Mouse (Mus musculus): ENCODE results near the gene Zfp422.
A peak's percentile ranks its signal among the peaks of the same experiment; 100 is the strongest.

The Zfp422 gene

DNA sequence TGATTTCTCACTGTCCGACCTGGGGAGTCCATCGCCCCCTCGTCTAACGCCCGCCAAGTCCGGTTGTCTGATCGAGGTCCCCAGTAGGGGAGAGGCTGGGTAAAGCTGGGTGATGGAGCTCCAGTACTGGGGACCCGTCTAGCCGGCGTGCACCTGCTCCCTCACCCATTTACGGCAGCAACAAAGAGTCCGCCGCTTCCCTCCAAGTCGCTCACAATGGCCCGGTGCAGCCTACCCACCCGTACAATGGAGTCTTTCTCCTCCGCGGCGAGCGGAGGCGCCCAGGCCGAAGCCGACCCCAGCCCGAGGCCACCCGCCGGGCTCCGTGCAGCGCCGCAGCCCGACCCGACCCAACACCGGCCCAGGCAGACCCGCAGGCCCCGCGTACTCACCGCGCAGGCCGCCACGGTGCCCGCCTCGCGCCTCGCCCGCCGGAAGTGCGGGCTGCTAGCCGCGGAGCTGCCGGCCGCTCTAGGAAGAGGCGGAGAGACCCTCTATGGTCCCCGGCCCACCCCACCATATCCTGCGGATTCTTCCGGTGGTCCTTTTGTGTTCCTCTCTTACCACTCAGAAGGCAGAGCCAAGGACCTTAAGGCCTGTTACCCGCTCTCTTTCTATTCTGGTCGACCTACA lies at the start of gene Zfp422:
Zfp422 (minus strand) TSS at position 461 of the 633 bp plus-strand sequence.
- DNase-seq (ENCODE audit: low spot score in 2 of 2): peak; percentile 59 to 72

DNA sequence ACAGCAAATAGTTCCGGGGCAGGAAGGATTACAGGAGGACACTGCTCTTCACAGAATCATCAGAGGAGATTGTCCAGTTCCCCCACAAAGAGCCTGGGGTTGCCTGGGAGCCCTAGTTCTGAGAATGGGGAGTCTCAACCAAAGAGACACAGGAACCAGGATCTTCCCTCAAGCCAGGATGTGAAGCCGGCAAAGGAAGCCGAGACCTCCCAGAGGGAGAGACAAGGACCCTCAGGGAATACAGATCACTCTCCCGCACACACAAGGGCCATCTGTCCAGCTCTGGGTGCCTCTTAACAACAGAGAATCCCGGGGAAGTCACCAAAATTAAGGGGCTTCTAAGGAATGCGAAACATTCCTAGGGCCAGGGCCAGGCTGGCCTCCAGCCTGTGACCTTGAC lies 48.5 kb upstream of the Zfp422 start:
- no peak for DNase-seq (ENCODE audit: low spot score in 2 of 2)

DNA sequence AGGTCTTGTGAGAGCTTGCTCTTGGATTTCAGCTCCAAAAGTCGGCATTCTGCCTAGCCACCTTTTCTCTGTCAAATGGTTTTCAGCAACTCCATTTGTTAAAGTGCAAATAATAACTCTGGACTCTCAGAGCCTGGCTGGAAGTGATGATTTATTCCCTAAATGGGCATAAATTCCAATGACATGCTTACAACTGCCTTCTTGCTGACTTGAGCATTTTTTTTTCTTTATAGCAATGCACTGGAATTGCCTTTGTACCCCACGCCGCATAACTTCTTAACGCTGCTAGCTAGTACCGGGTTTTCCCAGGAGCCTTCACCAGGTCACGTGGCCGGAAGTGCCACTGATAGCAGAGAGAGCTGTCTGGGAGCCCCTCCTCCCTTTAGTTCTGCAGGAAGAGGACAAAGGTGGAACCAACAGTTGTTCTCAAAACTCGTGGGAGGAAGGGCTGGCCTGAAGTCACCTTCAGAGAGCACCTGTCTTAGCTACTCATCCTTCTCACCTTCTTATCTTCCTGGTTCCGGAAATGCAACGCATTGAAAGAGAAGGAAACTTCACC lies 47.6 kb upstream of the Zfp422 start:
- no peak for DNase-seq (ENCODE audit: low spot score in 2 of 2)

DNA sequence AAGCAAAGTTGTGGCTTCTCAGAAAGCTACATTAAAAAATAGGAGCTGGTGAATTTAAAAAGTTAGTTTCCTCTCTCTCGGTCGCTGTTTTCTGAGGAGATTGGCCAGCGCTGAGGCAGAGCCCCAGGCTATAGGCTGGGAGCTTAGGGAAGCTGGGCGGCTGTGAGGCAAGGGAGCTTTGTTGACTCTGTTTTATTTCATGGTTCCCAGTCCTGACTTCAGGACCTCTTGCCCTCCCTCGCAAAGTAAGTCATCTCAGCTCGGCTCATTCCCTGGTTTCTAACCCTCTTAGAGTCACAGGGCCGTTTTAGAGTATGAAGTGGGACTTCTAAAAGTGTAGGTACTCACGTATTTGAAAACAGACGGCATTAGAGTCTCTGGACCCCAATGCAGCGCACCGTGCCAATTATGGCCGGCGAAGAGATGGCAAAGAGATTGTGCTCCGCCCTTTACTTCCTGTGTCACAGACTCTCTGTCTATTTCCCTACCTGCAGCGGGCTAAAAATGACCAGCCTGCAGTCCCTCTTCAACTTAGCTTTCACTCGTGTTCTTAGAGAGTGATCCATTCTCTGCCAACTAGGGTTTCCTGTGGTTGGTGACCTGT lies 45.6 kb upstream of the Zfp422 start:
- no peak for DNase-seq (ENCODE audit: low spot score in 2 of 2)

DNA sequence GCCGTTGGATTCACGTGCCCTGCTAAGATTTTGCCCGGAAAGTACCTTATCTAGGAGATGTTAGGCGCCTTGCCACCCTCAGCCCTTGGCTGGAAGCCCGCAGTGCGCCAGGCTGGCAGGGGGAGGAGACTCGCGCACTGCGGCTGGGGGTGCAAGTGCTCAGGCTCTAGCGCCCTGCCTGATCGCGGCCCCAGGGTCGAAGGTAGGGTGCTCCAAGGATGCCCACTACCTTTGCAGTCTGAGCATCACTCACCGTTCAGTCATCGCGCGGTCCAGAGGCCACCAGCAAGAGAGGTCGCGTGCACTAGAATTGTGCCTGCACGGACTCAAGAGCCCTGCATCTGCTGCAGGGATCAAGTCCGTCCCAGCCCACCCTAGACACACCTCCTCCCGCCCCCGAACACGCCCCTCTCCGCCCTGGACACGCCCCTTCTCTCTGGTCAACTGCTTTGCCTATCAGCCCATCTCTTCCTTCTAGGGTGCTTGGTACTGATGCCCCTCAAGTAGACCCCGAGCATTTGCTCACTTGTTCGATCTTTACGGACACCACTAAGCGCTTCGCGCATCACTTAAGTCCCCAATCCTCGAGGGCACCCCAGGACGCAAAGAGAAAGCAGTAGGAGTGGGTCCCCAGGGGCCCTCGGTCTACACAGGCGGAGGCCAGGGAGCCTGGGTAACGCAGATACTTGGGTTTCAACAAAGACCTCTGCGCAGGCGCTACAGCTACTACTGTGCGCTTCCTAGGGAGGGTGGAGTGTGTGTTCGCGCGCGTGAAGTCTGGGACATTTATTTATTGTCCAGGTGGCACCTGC lies 44.9 kb upstream of the Zfp422 start, which contains the start of gene Rassf4:
Rassf4 (minus strand) TSS at position 482 of the 812 bp plus-strand sequence.
- peak; percentile 54 to 66 for DNase-seq (ENCODE audit: low spot score in 2 of 2)

DNA sequence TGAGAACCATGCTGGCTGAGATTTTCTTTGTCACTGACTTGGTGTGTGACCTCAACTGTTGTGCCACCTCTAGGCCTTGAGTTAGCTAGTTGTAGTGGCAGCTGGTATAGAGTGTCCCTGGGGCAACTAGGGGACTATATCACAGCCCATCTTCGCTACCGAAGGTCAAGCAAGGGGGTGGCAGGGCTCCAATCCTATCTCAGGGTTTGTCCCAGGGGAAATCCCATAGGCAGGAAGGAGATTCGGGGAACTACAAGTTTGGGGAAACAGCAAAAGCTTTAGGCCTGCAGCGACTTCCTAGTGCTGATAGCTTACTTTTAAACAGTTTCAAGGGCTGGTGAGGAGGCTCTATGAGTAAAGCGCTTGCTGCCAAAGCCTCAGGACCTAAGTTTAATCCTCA lies 43.5 kb upstream of the Zfp422 start:
- DNase-seq (ENCODE audit: low spot score in 2 of 2): no peak

DNA sequence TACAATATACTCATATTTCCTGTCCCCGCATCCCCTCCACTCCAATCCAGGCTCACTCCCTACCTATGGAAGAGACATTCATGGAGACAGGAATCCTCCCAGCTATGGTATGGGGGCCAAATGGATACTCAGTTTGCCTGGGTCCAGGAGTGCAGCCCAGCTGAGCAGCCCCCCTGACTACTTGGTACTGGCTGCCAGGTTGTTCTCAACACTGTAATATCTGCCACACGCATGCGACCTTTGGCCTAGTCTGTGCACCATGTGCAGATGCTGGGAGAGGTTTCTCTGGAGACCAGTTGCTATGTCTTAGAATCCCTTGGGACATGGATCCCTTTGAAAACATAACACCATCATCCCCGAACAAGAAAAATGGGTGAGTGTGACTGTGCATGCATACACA lies 43.0 kb upstream of the Zfp422 start:
- DNase-seq (ENCODE audit: low spot score in 2 of 2): no peak

DNA sequence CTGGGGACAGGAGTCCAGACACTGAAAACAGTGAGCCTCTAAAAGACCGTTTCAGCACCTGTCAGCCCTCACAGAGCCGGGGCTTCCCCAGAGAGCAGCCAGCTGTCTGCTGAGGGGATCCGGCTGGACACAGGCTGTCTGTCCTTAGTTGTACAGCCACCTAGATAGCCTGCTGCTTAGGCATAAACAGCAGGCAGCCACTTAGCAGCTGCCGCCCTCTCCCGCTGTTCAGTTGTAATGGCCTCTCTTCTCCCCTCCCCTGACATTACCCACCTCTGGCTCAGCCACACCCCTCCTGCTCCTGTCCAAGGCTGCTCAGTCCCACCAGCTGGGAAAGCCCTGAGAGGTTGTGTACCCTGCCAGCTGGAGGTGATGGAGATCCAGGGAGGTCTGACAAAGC lies 42.2 kb upstream of the Zfp422 start:
- DNase-seq (ENCODE audit: low spot score in 2 of 2): no peak

DNA sequence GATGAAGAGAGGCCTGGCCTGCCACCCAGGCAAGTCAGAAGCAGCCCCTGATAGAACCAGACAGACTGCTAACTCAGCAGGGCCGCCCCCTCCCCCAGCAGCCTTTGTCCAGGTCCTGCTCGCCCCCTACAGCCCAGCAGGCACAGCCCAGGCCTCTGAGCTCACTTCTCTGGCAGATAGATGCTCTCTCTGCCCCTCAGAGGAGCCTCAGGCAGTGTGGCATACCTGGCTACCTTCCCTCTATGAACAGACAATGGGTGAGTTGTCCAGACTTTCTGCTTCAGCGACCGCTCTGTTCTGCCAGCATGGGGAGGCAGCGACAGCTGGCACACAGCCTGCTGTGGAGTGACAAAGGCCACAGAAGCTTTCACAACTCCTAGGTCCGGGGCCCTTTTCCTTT lies 41.3 kb upstream of the Zfp422 start:
- no peak for DNase-seq (ENCODE audit: low spot score in 2 of 2)

DNA sequence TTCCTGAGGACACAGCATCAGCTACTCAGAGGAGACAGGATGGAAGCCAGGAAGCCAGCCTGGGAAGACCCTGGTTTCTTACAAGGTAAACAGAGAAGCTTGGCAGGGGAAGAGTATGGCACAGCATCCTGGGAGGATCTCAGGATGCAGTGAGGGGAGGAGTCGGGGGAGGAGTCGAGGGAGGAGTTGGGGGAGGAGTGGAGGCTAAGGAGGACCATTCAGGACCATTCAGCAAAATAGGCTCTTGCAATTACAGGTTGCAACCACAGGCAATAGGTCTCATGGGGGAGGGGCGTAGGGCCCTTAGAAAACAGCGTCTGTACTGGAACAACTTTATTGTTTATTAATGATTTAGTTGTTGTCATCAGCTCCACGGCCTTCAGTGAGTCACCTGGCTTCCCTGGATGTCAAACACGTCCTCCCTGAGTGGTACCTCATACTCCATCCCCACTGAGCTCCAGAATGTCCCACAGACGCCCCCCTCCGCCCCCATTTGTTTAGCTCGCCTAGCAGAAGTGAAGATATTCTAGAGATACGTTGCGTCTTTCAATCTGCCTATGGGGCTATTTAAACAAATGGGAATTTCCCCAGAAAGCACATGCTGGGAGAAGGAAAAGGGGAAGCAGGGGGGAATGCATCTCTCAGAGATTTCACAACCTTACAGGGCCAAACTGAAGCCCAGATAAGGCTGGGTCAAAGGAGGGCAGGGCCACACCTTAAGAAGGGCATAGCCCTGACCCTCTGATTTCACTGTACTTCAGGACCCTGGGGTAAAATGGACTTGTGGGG lies 40.1 kb upstream of the Zfp422 start:
- no peak for DNase-seq (ENCODE audit: low spot score in 2 of 2)

DNA sequence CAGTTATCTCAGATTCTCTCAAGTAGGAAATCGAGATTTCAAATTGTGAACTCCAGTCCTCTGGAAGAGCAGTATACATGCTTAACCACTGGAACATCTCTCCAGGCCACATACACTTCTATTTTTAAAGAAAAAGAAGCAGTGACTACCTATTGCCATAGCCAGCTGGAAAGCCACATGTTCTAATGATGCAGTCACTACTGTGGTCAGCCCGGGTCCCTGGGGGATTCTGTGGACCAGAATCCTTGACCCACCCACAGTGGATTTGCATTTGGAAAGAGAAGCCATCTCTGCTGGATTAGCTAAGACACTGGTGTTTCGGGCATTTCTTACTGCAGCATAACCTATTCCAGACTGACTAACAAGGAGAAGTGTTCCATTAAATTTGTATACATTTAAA lies 38.6 kb upstream of the Zfp422 start:
- no peak for DNase-seq (ENCODE audit: low spot score in 2 of 2)

DNA sequence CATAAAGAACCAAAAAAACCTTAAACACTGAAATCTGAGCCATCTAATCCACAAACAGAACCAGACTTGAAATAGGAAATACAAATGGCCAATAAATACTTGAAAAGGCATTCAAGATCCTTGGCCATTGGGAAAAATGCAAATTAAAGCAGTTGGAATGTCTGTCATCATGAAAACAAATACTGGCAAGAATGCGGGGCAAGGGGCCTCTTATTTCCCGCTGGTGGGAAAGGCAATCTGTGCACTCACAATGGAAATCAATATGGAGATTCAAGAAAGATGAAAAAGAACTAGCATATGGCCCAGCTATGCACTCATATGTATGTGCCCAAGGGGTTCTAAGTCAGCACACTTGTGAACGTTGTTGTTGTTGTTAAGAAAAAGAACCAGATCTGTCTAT lies 38.1 kb upstream of the Zfp422 start:
- DNase-seq (ENCODE audit: low spot score in 2 of 2): no peak

DNA sequence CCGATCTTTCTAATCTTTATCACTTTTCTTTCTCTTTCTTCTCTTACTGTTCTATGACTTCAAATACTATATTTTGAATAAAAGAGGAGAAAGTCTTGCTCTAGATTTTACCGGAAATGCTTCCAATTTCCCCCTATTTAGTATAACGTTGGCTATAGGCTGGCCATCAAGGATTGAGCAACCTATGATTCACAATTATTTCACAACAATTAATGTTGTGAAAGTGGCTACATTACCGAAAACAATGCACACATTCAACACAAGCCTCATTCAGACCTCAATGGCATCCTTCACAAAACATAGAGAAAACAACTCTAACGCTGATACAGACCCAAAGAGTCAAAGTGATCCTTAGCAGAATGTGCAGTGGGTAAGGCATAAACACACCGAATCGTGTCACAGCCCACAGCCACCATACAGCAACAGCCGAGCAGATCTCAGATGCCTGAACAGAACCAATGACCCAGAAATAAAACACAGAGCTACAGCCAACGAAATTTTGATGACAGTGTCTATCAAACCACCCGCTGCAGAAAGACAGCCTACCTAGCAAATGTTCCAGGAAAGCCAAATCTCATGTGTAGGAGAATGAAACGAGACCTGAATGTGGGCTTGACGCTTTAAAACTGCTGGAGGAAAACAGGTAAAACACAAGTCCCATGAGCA lies 37.4 kb upstream of the Zfp422 start:
- DNase-seq (ENCODE audit: low spot score in 2 of 2): no peak

DNA sequence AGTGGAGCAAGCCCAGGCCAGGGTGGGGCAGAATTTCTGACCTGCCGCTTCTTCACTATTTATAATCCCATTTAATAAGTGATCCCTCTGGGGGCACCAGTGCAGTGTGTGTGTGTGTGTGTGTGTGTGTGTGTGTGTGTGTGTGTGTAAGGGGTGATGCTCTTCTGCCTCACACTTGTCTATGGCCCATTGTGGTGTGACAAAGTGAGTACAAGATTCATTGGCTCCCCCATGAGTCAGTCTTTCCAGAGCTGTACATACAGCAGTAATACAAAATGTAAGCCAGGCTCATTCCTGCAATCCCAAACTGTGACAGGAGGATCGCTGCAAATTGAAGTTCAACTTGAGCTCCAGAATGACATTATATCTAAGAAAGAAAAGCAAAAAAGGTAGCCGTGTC lies 36.0 kb upstream of the Zfp422 start:
- no peak for DNase-seq (ENCODE audit: low spot score in 2 of 2)

DNA sequence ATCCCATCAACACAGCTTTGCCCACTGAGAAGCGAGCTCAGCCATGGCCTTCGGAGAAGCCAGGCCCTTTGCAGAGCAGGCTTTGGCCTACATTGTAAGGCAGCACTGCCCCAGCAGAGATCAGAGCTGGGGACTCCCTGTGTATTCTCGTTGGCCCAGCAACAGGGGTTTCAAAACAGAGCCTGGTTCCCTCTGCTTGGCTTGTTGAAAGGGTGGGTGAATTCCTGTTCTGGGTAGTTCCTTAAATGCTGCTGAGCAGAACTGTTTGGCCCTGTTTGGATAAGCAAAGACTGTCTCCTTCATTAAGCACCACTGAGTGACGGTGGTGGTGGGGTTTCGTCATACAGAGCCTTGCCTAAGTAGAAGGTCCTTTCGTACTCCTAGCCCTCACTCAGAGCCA lies 35.2 kb upstream of the Zfp422 start:
- no peak for DNase-seq (ENCODE audit: low spot score in 2 of 2)

DNA sequence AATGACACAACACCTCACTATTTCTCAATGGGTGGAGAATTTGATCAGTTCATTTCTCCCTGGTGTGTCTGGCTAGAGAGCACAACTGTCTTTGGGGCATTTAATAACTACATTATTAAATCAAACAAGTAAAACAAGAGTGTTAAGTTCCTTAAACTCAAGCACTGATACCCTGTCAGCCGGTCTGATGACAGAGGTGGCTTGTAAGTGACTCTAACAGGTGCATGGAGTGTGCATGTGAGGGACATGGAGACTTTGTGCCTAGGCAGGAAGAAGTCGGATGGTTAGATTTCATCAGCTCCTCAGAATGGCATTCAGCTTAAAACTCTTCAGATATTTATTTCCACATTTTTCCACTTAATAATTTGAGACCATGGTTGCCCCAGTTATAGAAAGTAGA lies 34.6 kb upstream of the Zfp422 start:
- DNase-seq (ENCODE audit: low spot score in 2 of 2): no peak

DNA sequence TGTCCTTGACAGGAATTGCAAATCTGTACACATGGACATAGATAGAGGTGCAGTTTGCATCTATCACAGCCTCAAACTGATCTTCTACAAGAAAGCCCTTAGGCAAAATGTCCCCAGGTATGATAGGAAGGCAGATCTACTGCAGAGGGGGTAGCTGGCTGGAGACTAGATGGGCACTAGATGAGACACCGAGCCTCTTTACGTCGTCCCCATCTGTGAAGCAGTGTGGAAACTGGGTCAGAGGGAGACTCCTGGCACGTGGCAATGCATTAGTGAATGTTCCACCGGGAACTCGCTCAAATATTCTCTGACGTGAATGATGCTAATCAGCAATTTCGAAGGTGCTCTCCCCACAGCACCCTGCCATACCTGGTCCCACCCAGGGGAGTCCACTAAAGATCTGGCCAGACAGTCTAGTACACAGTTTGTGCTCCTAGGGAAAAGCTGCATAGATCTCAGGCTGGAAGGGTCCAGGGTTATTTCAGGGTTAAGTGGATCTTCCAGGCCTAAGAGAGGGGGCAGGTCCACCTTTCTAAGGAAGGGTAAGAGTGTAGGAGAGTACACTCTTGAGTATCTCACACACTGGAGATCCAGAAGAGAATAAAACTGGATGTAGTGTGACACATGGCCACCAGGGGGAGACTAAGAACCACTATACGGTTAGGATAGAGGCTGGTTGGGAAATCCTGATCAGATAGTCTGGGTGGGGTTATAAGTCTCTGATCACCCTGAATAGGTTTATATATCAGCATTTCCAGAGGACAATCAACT lies 25.1 kb upstream of the Zfp422 start:
- DNase-seq (ENCODE audit: low spot score in 2 of 2): peak in 1 of 2 experiments; percentile 58

DNA sequence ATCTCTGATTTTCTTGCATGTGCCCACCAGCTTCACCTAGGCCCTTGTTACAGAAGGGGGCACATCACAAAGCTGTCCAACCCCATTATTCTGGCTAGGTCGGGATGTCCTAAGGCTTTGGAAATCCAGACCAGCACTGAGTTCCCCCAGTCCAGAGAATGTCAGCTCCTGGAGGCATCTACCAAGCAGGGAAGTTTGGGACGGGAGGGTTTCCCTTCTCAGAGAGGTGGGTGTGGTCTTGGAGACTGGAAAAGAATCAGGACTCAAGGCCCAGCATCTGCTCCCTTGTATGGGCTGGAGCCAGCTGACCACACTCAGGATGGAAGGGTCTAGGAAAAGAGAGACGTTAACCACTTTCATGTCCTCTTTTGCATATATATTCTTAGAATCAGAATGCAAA lies 24.4 kb upstream of the Zfp422 start:
- DNase-seq (ENCODE audit: low spot score in 2 of 2): no peak

DNA sequence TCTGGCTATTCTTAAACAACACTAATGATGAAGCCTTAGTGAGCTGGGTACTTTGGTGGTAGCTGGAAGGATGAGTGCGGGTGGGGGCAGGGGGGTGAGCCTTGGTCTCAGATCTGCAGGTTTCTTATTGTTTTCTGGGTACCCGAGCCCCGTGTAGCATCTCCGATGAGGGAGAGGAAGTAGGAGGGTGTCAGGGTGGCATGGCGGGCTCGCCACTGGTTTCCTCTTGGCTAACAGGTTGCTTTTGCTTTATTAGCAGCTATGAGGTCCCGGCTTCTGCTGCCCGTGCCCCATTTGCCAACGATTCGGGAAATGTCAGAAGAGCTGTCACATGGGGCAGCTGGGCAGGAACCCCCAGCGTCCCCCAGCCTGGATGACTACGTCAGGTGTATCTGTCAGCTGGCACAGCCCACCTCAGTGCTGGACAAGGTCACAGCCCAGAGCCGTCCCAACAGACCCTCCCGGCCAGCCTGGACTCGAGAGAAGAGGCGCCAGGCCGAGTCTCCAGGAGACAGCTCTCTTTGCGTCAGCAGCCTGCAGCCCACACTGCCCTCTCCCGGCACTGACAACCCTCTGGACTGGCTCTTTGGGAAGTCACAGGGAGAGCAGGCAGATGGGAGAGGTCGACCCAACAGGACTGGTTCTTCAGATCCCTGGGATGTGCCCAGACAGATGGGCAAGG lies 22.8 kb upstream of the Zfp422 start:
- DNase-seq (ENCODE audit: low spot score in 2 of 2): no peak

DNA sequence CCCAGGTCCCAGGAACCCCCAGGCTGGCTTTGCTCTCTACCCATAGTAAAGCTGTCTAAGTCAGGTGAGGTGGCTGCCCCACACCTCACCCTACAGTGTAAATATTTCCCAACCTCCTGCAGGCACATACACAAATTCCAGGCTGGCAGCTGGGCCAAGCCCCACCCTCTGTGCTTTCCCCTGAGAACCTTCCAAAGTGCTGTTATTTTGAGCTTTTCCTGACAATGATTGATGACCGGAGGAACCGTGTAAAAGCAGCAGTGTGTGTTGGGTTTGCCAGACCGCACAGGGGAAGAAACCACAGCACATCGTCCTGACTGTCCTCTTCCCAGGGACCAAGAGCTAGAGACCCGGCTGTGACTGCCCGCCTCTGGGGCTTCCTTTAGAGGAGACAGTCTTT lies 21.6 kb upstream of the Zfp422 start, which contains the start of gene Depp1:
Depp1 (plus strand) TSS at position 204 of the 400 bp plus-strand sequence.
- no peak for DNase-seq (ENCODE audit: low spot score in 2 of 2)

Data from frontal cortex, postnatal 10 days (tissue).